Mouse (Mus musculus) layer of hippocampus, adult 9-10 months (tissue): Measurements from ENCODE around the gene Ncaph2.
A peak's percentile ranks its signal among the peaks of the same experiment; 100 is the strongest.

Source experiments
- DNase-seq: peaks from one replicate; pipeline ENCODE4 v3.0.0; 2022; ENCODE audit warnings: low spot score

The Ncaph2 gene

GRCm38 (mm10) chr15:89355241-89356187 lies at the start of gene Ncaph2, which contains the start of gene Lmf2:
TSS of gene Ncaph2 (plus strand) at chr15:89355719.
TSS of gene Lmf2 (minus strand) at chr15:89355659.
- DNase-seq: peak; percentile 89

GRCm38 (mm10) chr15:89305966-89306365 lies 49.6 kb upstream of the Ncaph2 start:
- no peak for DNase-seq

GRCm38 (mm10) chr15:89307461-89307860 lies 48.1 kb upstream of the Ncaph2 start:
- DNase-seq: no peak

GRCm38 (mm10) chr15:89308406-89309139 lies 46.9 kb upstream of the Ncaph2 start:
- no peak for DNase-seq

GRCm38 (mm10) chr15:89309962-89310498 lies 45.5 kb upstream of the Ncaph2 start:
- DNase-seq: no peak

- DNase-seq: no peak
These were observed 42.2 kb upstream of the Ncaph2 start for GRCm38 (mm10) chr15:89313359-89313758.

- DNase-seq: no peak
These were observed 41.4 kb upstream of the Ncaph2 start for GRCm38 (mm10) chr15:89314107-89314506.

- no peak for DNase-seq
These were observed 40.9 kb upstream of the Ncaph2 start for GRCm38 (mm10) chr15:89314511-89315189.

GRCm38 (mm10) chr15:89315190-89315731 lies 40.3 kb upstream of the Ncaph2 start, which contains the start of gene Sbf1:
TSS of gene Sbf1 (minus strand) at chr15:89315311.
- peak; percentile 90 for DNase-seq

GRCm38 (mm10) chr15:89316146-89316545 lies 39.4 kb upstream of the Ncaph2 start:
- no peak for DNase-seq

GRCm38 (mm10) chr15:89321264-89321663 lies 34.3 kb upstream of the Ncaph2 start:
- DNase-seq: no peak

- no peak for DNase-seq
These were observed 32.6 kb upstream of the Ncaph2 start, which contains the start of gene Adm2 for GRCm38 (mm10) chr15:89322670-89323522. TSS of gene Adm2 (plus strand) at chr15:89322720.

GRCm38 (mm10) chr15:89323656-89324055 lies 31.9 kb upstream of the Ncaph2 start:
- no peak for DNase-seq

GRCm38 (mm10) chr15:89326441-89326840 lies 29.1 kb upstream of the Ncaph2 start:
- no peak for DNase-seq

GRCm38 (mm10) chr15:89334271-89334670 lies 21.2 kb upstream of the Ncaph2 start, which contains the start of gene Miox:
TSS of gene Miox (plus strand) at chr15:89334398.
- DNase-seq: no peak

GRCm38 (mm10) chr15:89334774-89335537 lies 20.6 kb upstream of the Ncaph2 start:
- no peak for DNase-seq

GRCm38 (mm10) chr15:89336422-89336821 lies 19.1 kb upstream of the Ncaph2 start:
- DNase-seq: no peak

GRCm38 (mm10) chr15:89339696-89340095 lies 15.8 kb upstream of the Ncaph2 start:
- no peak for DNase-seq

GRCm38 (mm10) chr15:89340136-89340535 lies 15.4 kb upstream of the Ncaph2 start:
- DNase-seq: no peak

- DNase-seq: no peak
These were observed 13.8 kb upstream of the Ncaph2 start for GRCm38 (mm10) chr15:89341678-89342077.
